Mouse (Mus musculus) adrenal gland, adult (tissue): Measurements from ENCODE around the gene Pfkfb4.

Source experiments
- DNase-seq, 2 experiments: peaks; one replicate each; pipeline ENCODE4 v3.0.0; 2022 to 2023; ENCODE audit warnings: low spot score in 1 of 2; ENCODE audit not compliant: inconsistent age in 2 of 2

The Pfkfb4 gene

GRCm38 (mm10) chr9:108992620-108993361 is 1.2 kb downstream of the Pfkfb4 start:
- peak in 1 of 2 experiments; percentile 46 for DNase-seq

- no peak for DNase-seq
These were observed 4.8 kb downstream of the Pfkfb4 start for GRCm38 (mm10) chr9:108996411-108996810.

- DNase-seq = peak in 1 of 2 experiments; percentile 41
These were observed 6.9 kb downstream of the Pfkfb4 start for GRCm38 (mm10) chr9:108998287-108999166.

GRCm38 (mm10) chr9:108999167-108999526 is 7.6 kb downstream of the Pfkfb4 start:
- no peak for DNase-seq

- peak; percentile 67 to 85 for DNase-seq
These were observed 9.1 kb downstream of the Pfkfb4 start for GRCm38 (mm10) chr9:109000726-109001125.

GRCm38 (mm10) chr9:109003201-109003600 is 11.6 kb downstream of the Pfkfb4 start:
- DNase-seq = peak in 1 of 2 experiments; percentile 81

- DNase-seq = no peak
These were observed 15.6 kb downstream of the Pfkfb4 start for GRCm38 (mm10) chr9:109007025-109007780.

- DNase-seq = no peak
These were observed 16.5 kb downstream of the Pfkfb4 start for GRCm38 (mm10) chr9:109008081-109008480.

GRCm38 (mm10) chr9:109008994-109009635 is 17.5 kb downstream of the Pfkfb4 start:
- DNase-seq = no peak

- DNase-seq = no peak
These were observed 18.2 kb downstream of the Pfkfb4 start for GRCm38 (mm10) chr9:109009636-109010315.

GRCm38 (mm10) chr9:109010316-109010690 is 18.7 kb downstream of the Pfkfb4 start:
- DNase-seq = no peak

GRCm38 (mm10) chr9:109015397-109015796 is 23.8 kb downstream of the Pfkfb4 start:
- DNase-seq = no peak

GRCm38 (mm10) chr9:109016973-109017604 is 25.5 kb downstream of the Pfkfb4 start:
- no peak for DNase-seq

GRCm38 (mm10) chr9:109021428-109021827 is 29.9 kb downstream of the Pfkfb4 start:
- DNase-seq = no peak

- DNase-seq = peak in 1 of 2 experiments; percentile 3
These were observed 31.5 kb downstream of the Pfkfb4 start for GRCm38 (mm10) chr9:109022866-109023685.

GRCm38 (mm10) chr9:109027521-109027920 is 35.9 kb downstream of the Pfkfb4 start:
- DNase-seq = peak in 1 of 2 experiments; percentile 2

- DNase-seq = no peak
These were observed 36.8 kb downstream of the Pfkfb4 start for GRCm38 (mm10) chr9:109028421-109028820.

- DNase-seq = peak in 1 of 2 experiments; percentile 3
These were observed 37.3 kb downstream of the Pfkfb4 start for GRCm38 (mm10) chr9:109028919-109029318.

- DNase-seq = no peak
These were observed 38.7 kb downstream of the Pfkfb4 start for GRCm38 (mm10) chr9:109030312-109030711.
